Mouse (Mus musculus) kidney, postnatal 36 days (tissue): ENCODE measurements around the gene Nde1.
"Not testable (repeated sequence)": the region's sequence is repeated elsewhere in the genome, so short reads cannot be mapped to it uniquely, and the experiment has no call there.

Source experiments
- DNase-seq, 2 experiments: peaks; one replicate each; pipeline ENCODE4 v3.0.0; 2021 to 2022; ENCODE audit warnings: mixed read lengths in 2 of 2

The Nde1 gene

GRCm38 (mm10) chr16:14162988-14163416 is at the start of gene Nde1, which contains the start of gene Marf1:
Nde1 (plus strand) TSS chr16:14163275.
Marf1 (minus strand) TSS chr16:14163351.
- DNase-seq: peak; percentile 95 to 96

- no peak for DNase-seq
These were observed 45.8 kb upstream of the Nde1 start for GRCm38 (mm10) chr16:14117299-14117698.

- no peak for DNase-seq
These were observed 42.1 kb upstream of the Nde1 start for GRCm38 (mm10) chr16:14120941-14121340.

GRCm38 (mm10) chr16:14121563-14121962 is 41.5 kb upstream of the Nde1 start:
- DNase-seq: no peak

GRCm38 (mm10) chr16:14122586-14122985 is 40.5 kb upstream of the Nde1 start:
- no peak for DNase-seq

- DNase-seq: no peak
These were observed 39.2 kb upstream of the Nde1 start for GRCm38 (mm10) chr16:14123901-14124300.

- no peak for DNase-seq
These were observed 38.4 kb upstream of the Nde1 start for GRCm38 (mm10) chr16:14124709-14125108.

- no peak for DNase-seq
These were observed 37.8 kb upstream of the Nde1 start for GRCm38 (mm10) chr16:14125253-14125652.

GRCm38 (mm10) chr16:14128977-14129376 is 34.1 kb upstream of the Nde1 start:
- no peak for DNase-seq

- peak; percentile 43 to 57 for DNase-seq
These were observed 32.3 kb upstream of the Nde1 start for GRCm38 (mm10) chr16:14130796-14131195.

GRCm38 (mm10) chr16:14131376-14131775 is 31.7 kb upstream of the Nde1 start:
- peak in 1 of 2 experiments; percentile 21 for DNase-seq

GRCm38 (mm10) chr16:14131838-14132237 is 31.2 kb upstream of the Nde1 start:
- no peak for DNase-seq

- DNase-seq: no peak
These were observed 28.1 kb upstream of the Nde1 start for GRCm38 (mm10) chr16:14135014-14135413.

GRCm38 (mm10) chr16:14137976-14138561 is 25.0 kb upstream of the Nde1 start:
- DNase-seq: no peak

- no peak for DNase-seq
These were observed 24.0 kb upstream of the Nde1 start for GRCm38 (mm10) chr16:14139106-14139505.

- no peak for DNase-seq
These were observed 19.8 kb upstream of the Nde1 start for GRCm38 (mm10) chr16:14143298-14143697.

GRCm38 (mm10) chr16:14147712-14148111 is 15.4 kb upstream of the Nde1 start:
- no peak for DNase-seq

- DNase-seq: no peak
These were observed 11.4 kb upstream of the Nde1 start for GRCm38 (mm10) chr16:14151718-14152117.

- not testable (repeated sequence) for DNase-seq
These were observed 7.4 kb upstream of the Nde1 start for GRCm38 (mm10) chr16:14155638-14156037.

- DNase-seq: no peak
These were observed 6.8 kb upstream of the Nde1 start for GRCm38 (mm10) chr16:14156312-14156711.

GRCm38 (mm10) chr16:14158536-14158935 is 4.5 kb upstream of the Nde1 start:
- no peak for DNase-seq

GRCm38 (mm10) chr16:14158936-14159745 is 3.9 kb upstream of the Nde1 start:
- DNase-seq: peak; percentile 100

GRCm38 (mm10) chr16:14159746-14160131 is 3.3 kb upstream of the Nde1 start:
- peak; percentile 80 to 83 for DNase-seq

GRCm38 (mm10) chr16:14160941-14161340 is 2.1 kb upstream of the Nde1 start:
- DNase-seq: no peak
